Mouse (Mus musculus): Measurements from ENCODE around the gene Tmem44. TPM values are rescaled to one million over a fixed set of nuclear protein-coding genes. Genes with fewer than 3 reads are reported as not detected.

Tmem44 gene
- total RNA-seq, 4 experiments from 2014 or later, result 3.7 to 9.3 (median 5.8) TPM

DNA sequence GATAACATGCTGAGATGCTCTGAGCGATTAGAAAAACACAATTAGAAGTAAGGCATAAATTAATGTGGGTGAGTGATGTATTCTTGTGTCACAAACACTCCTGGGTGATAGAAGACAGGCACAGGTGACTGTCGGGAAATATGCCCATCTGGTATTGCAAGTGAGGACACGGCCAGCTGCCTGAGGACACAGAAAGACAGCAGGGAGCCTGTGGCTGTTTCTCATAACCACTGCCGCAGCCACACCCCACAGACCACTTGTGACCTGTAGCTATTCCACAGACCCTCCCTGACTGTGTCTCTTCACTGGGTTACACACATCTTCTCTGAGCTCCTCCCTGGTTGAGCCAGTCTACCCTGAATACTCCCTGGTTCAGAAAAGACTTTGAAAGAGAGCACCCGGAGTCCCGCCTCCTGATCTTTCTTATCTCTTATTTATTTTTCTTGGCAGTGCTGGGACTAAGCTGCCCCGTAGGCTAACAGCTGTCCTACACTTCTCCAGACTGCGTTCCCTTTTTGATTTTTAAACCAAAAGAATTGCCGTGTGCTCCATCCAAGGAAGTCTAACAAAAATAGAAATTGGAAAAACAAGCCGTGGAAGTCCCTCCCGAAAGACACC lies 32.9 kb downstream of the Tmem44 start:
- no peak for DNase-seq

- no peak for DNase-seq
These were observed 33.6 kb downstream of the Tmem44 start for GRCm38 (mm10) chr16:30516993-30517392.

- DNase-seq, result no peak
These were observed 35.2 kb downstream of the Tmem44 start for GRCm38 (mm10) chr16:30515418-30515817.

- DNase-seq, result peak; percentile 75
These were observed 37.3 kb downstream of the Tmem44 start for GRCm38 (mm10) chr16:30513050-30514024.

GRCm38 (mm10) chr16:30512375-30513049 lies 38.1 kb downstream of the Tmem44 start:
- peak; percentile 75 for DNase-seq

- DNase-seq, result no peak
These were observed 38.9 kb downstream of the Tmem44 start for GRCm38 (mm10) chr16:30511563-30512340.

DNA sequence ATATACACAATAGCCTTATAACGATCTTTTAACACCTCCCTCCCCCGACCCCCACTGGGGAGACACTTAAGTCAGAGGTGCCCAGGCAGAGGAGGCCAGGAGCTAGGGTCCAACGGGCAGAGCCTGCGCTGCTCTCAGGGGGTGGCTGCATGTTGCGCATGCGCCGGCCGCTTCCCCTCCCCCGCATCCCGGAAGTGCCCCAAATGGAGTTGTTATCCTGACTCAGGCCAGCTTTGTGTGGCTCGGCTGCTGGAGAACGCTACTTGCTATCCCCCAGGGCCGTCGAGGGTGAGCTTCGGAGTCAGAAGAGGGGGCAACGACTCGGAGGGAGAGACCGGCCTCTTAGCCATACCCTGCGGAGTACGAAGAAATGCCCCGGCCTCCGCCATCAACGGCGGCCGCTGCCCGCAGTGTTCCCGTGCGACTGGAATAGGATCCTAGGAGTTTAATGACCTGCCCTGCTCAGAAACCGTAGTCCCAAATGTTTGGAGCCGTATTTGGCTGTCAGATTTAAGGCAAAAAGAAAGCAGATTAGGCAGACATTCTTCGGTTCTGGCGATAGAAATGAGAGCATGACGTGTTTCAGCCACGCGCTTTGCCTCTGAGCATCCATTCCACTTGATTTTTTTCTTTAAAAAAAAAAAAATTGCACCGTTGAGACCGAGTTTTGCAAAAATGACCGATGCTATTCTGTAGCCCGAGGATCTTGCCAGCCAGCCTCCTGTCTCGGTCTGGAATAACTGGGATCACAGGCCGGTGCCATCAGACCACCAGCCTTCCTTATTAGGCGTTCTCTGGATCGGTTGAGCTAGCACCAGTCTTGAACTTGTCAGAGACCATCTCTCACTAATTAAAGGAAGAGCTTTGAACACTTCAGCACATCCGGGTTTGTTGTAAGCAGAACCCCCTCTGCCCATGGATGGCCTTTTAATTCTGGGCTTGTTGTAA lies 39.9 kb downstream of the Tmem44 start:
- peak; percentile 78 for DNase-seq

DNA sequence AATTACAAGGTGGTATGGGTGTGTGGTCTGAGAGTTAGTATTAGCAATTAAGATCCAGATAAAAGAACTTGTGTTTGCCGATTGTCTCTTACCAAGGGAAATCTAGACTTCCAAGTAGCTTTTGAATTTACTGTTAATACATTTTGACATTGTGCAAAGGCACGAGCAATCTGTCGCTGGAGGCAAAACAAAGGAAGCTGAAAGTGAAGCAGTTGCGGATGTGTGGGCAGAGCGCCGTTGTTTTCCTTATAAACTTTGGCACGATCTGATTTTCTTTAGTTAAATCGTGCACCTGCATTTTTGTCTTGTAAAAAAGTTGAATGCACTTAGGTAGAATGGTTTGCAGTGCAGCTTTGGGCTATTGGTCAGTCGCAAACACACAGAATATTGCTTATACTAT lies 40.6 kb downstream of the Tmem44 start:
- DNase-seq, result no peak

- DNase-seq, result no peak
These were observed 41.3 kb downstream of the Tmem44 start for GRCm38 (mm10) chr16:30509340-30509739.

- no peak for DNase-seq
These were observed 41.9 kb downstream of the Tmem44 start for GRCm38 (mm10) chr16:30508738-30509137.

DNA sequence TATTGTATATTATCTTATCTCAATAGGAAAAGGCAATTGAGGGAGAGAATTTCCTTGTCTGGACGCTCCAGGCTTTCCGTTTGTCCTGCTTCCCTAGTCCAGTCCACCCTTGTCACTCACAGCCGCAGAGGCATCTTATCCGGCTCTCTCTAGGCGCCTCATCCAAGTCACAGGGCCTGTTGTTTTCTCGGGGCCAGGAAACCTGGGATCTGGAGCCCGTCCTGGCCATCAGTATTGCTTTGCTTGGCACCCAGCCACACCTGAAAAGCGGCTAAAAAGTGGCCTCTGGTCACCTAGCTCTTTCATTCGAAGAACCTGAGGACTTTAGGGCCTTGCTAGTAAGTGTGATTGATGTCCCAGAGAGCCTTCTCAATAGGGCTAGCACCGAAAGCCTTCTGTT lies 43.5 kb downstream of the Tmem44 start:
- DNase-seq, result no peak

DNA sequence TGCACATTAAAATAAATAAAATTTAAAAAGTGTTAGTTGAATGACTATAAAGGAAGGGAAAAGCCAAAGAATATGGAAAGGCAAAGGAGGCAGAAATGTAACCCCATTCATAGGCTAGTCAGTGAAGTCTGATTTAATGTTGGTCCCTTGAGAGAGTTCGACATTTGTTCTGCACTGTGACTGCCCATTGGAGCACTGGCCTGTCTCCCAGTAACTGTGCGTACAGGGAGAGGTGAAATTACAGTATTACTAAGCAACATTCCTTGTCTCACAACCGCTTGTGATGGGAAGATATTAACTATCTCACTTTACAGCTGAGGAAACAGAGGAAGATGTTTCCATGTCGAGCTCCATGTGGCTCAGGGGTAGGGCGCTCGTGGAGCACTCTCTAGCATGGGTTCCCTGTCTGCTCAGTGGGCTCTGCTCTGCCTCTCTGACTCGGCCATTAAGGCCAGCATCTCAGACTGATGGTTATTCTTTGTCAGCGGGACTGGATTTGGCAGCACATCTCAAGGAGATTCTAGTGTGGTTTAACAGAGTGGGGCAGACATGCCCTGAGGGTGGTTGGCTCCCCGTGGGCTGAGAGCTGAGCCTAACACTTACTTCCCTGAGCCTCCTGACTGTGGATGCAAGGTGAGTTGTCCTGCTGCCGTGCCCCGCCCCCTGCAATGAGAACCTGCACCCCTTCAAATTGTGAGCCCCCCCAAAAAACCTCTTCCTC lies 45.2 kb downstream of the Tmem44 start:
- DNase-seq, result no peak

DNA sequence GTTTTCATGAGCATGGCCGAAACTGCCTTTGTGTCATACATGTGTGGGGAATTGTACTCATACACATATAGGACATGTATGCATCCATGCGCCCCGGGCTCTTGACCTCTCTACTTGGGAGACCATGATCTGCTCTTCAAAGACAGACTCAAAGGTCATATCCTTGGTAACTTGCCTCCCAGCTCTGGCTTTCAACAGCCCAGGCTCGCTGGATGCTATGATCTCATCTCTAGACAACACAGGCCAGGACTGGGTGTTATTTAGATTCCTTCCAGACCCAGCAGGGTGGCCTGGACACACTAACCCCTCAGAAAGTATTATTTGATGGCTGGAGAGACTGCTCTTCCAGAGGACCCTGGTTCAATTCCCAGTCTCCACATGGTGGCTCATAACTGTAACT lies 45.8 kb downstream of the Tmem44 start:
- DNase-seq, result no peak

DNA sequence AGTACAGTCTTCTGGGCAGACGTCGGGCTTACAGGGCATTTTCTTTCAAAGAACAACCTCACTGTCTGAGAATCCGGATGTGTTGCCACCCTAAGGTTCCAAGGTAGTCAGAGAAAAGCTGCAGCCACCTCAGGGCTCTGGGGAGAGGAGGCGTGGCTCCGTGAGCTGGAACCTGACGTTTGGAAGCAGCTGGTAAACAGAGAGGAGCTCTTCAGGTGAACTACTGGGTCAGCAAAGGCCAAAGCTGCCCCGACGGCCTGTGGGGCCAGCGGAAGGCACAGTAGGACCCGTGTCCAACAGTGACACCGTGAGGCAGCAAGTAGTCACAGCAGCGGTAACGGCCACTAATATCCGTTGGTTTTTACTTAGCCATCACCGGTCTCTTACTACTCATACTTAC lies 46.7 kb downstream of the Tmem44 start:
- no peak for DNase-seq

- DNase-seq, result no peak
These were observed 48.3 kb downstream of the Tmem44 start for GRCm38 (mm10) chr16:30502221-30502891.

GRCm38 (mm10) chr16:30501621-30502020 lies 49.0 kb downstream of the Tmem44 start:
- no peak for DNase-seq

- no peak for DNase-seq
These were observed 50.4 kb downstream of the Tmem44 start for GRCm38 (mm10) chr16:30500223-30500622.

DNA sequence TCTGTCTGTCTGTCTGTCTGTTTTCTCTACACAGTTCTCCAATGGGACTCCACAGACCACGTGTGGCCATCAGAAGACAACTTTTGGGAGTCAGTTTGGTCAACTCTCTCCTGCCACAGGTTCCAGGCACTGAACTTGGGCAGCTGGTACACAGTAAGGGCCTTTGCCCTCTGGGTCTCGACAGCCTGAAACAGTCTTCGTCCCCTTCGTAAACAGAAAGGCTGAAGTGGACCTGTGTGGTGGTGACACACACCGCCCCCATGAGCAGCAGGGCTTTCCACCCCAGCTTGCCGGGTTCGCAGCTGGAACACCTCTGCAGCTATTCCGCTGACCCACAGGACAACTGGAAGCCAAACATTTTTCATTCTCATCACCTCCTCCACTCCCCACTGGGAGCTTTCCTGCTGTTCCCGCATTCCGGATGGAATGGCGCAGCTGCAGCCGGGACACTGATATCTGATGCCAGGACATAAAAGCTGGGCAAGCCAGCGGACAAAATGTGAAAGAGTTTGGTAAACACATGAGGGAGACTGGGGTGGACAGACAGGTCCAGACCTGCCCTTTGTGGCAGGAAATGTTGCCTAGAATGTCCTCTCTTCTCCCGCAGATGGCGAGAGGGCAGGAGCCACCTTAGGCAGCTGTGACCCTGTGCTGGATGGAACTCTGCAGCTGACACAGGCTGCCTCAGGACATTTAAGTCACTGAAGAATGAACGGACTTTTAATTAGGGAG lies 51.4 kb downstream of the Tmem44 start:
- DNase-seq, result no peak

DNA sequence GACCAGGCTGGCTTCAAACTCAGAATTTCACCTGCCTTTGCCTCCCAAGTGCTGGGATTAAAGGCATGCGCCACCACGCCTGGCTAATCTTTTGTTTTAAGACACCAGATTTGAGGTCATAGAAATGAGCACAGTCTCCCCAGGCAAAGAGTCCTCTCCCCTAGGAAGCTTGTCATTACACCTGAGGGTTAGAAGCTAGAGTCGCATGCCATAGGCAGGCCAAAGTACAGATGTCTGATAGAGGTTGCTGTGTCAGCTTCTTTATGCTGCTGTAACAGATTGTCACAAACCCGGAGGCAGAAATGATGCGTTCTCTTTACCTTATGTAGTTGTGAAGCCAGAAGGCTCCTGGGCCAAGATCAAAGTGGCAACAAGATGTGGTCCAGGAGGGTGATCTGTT lies 53.3 kb downstream of the Tmem44 start:
- no peak for DNase-seq
